Mouse (Mus musculus) heart, embryonic 11.5 days (tissue): Measurements from ENCODE around the gene Mtrf1l. TPM values are rescaled to one million over a fixed set of nuclear protein-coding genes. Genes with fewer than 3 reads are reported as not detected.

Experiments used
- ATAC-seq: fragments of 200-750 bp; cut with Nextera tagmentation; replicated peaks from 2 replicates; pipeline ENCODE4 v1.8.0; 2017; ENCODE audit warnings: moderate library complexity; ENCODE audit not compliant: insufficient number of reproducible peaks, low FRiP score, low TSS enrichment
- H3K27ac ChIP-seq: fragments of 300-500 bp; sonication (generic); 2 replicates; pipeline ENCODE4 v1.5.1; 2014; ENCODE audit warnings: mild to moderate bottlenecking, low read depth, low read length
- H3K27me3 ChIP-seq: fragments of 300-500 bp; sonication (generic); 2 replicates; pipeline ENCODE4 v1.6.1; 2014; ENCODE audit warnings: mild to moderate bottlenecking, low read length, mixed read lengths; ENCODE audit not compliant: control insufficient read depth, insufficient read depth
- H3K36me3 ChIP-seq: fragments of 300-500 bp; sonication (generic); 2 replicates; pipeline ENCODE4 v1.6.1; 2014; ENCODE audit warnings: mild to moderate bottlenecking, low read length, moderate library complexity, mixed read lengths; ENCODE audit not compliant: control insufficient read depth, insufficient read depth
- H3K4me1 ChIP-seq: fragments of 300-500 bp; sonication (generic); 2 replicates; pipeline ENCODE4 v1.6.1; 2014; ENCODE audit warnings: low read length; ENCODE audit not compliant: control insufficient read depth, insufficient read depth
- H3K4me2 ChIP-seq: fragments of 300-500 bp; sonication (generic); 2 replicates; pipeline ENCODE4 v1.6.1; 2014; ENCODE audit warnings: mild to moderate bottlenecking, moderate library complexity
- H3K4me3 ChIP-seq: fragments of 300-500 bp; sonication (generic); 2 replicates; pipeline ENCODE4 v1.5.1; 2014; ENCODE audit warnings: low read depth, low read length
- H3K9ac ChIP-seq: fragments of 300-500 bp; sonication (generic); 2 replicates; pipeline ENCODE4 v1.6.1; 2014; ENCODE audit warnings: mild to moderate bottlenecking, low read depth, low read length, moderate library complexity
- H3K9me3 ChIP-seq: fragments of 300-500 bp; sonication (generic); replicated peaks from 2 replicates; pipeline ENCODE4 v1.6.1; 2016; ENCODE audit warnings: low read length; ENCODE audit not compliant: control insufficient read depth
- WGBS: fragments of 180-500 bp; shearing (Covaris S2); extraction: QIAGEN DNeasy Blood & Tissue Kit; methylation state at CpG from one replicate; pipeline ENCODE4 v1.1.7; 2014; ENCODE audit not compliant: insufficient replicate concordance; 5-methylcytosine and 5-hydroxymethylcytosine counted together
- polyA plus RNA-seq: library from polyadenylated mRNA; unstranded; fragments of >200 nt; fragmentation: Nextera tagmentation; extraction: Ambion mirVana; gene quantifications from 2 replicates; pipeline ENCODE4 v1.2.1, GENCODE M21; 2014

Gene Mtrf1l
- 12.6 and 16.2 TPM in 2 replicates for polyA plus RNA-seq

GRCm38 (mm10) chr10:5823740-5824491 lies at the start of gene Mtrf1l:
TSS of gene Mtrf1l (minus strand) at chr10:5823910.
- Histone ChIP-seq H3K4me2 (peak within 1 kb of the TSS; percentile 89), H3K4me1 (peaks cover 5% of the 10 kb centered on the region; the same call in 1 of the 2 replicates), H3K36me3 (peaks cover 8% of the 10 kb centered on the region), H3K9me3 (no peaks in the 10 kb centered on the region), H3K27me3 (no peaks in the 10 kb centered on the region), H3K9ac (peak within 1 kb of the TSS; percentile 95), H3K4me3 (peak within 1 kb of the TSS; percentile 98), H3K27ac (peak within 1 kb of the TSS; percentile 92)
- ATAC-seq, result peak; percentile 98
- under 1% methylated on average over 47 of the region's 47 CpGs for whole genome bisulfite sequencing

GRCm38 (mm10) chr10:5871081-5871480 lies 47.4 kb upstream of the Mtrf1l start:
- H3K4me1 ChIP-seq, result no peaks in the 10 kb centered on the region
- no peak overlapping the region for H3K27ac ChIP-seq
- no peak for ATAC-seq
- no peaks in the 10 kb centered on the region for H3K27me3 ChIP-seq
- no peak overlapping the region for H3K9ac ChIP-seq
- no peaks in the 10 kb centered on the region for H3K36me3 ChIP-seq
- H3K4me2 ChIP-seq, result no peak overlapping the region
- no peak overlapping the region for H3K4me3 ChIP-seq
- WGBS, result 64% methylated on average over 4 of the region's 4 CpGs
- H3K9me3 ChIP-seq, result no peaks in the 10 kb centered on the region

- H3K27ac ChIP-seq, result no peak overlapping the region
- H3K4me2 ChIP-seq, result no peak overlapping the region
- H3K36me3 ChIP-seq, result no peaks in the 10 kb centered on the region
- no peaks in the 10 kb centered on the region for H3K9me3 ChIP-seq
- H3K4me1 ChIP-seq, result no peaks in the 10 kb centered on the region
- H3K9ac ChIP-seq, result no peak overlapping the region
- no peak for ATAC-seq
- 84% methylated on average over 11 of the region's 11 CpGs for WGBS
- H3K4me3 ChIP-seq, result no peak overlapping the region
- H3K27me3 ChIP-seq, result no peaks in the 10 kb centered on the region
These were observed 44.4 kb upstream of the Mtrf1l start for GRCm38 (mm10) chr10:5867981-5868552.

GRCm38 (mm10) chr10:5865996-5866395 lies 42.3 kb upstream of the Mtrf1l start:
- ATAC-seq, result no peak
- Histone ChIP-seq H3K27me3 (no peaks in the 10 kb centered on the region), H3K4me3 (no peak overlapping the region), H3K27ac (no peak overlapping the region), H3K9ac (no peak overlapping the region), H3K4me1 (no peaks in the 10 kb centered on the region), H3K36me3 (no peaks in the 10 kb centered on the region), H3K9me3 (no peaks in the 10 kb centered on the region), H3K4me2 (no peak overlapping the region)
- WGBS, result 47% methylated on average over 2 of the region's 2 CpGs

GRCm38 (mm10) chr10:5862669-5863068 lies 39.0 kb upstream of the Mtrf1l start:
- Histone ChIP-seq H3K4me3 (no peak overlapping the region), H3K27ac (no peak overlapping the region), H3K36me3 (no peaks in the 10 kb centered on the region), H3K9ac (no peak overlapping the region), H3K9me3 (no peaks in the 10 kb centered on the region), H3K27me3 (no peaks in the 10 kb centered on the region), H3K4me1 (no peaks in the 10 kb centered on the region), H3K4me2 (no peak overlapping the region)
- WGBS, result 93% methylated on average over 3 of the region's 3 CpGs
- ATAC-seq, result no peak

GRCm38 (mm10) chr10:5860849-5861248 lies 37.1 kb upstream of the Mtrf1l start:
- Histone ChIP-seq H3K36me3 (no peaks in the 10 kb centered on the region), H3K4me3 (no peak overlapping the region), H3K4me2 (no peak overlapping the region), H3K27me3 (no peaks in the 10 kb centered on the region), H3K9ac (no peak overlapping the region), H3K9me3 (no peaks in the 10 kb centered on the region), H3K4me1 (no peaks in the 10 kb centered on the region), H3K27ac (no peak overlapping the region)
- no peak for ATAC-seq
- 84% methylated on average over 3 of the region's 3 CpGs for WGBS

- H3K9ac ChIP-seq, result no peak overlapping the region
- H3K9me3 ChIP-seq, result no peaks in the 10 kb centered on the region
- no peak overlapping the region for H3K27ac ChIP-seq
- WGBS, result 72% methylated on average over 4 of the region's 4 CpGs
- H3K4me3 ChIP-seq, result no peak overlapping the region
- no peak for ATAC-seq
- no peaks in the 10 kb centered on the region for H3K27me3 ChIP-seq
- H3K4me1 ChIP-seq, result no peaks in the 10 kb centered on the region
- no peaks in the 10 kb centered on the region for H3K36me3 ChIP-seq
- no peak overlapping the region for H3K4me2 ChIP-seq
These were observed 36.0 kb upstream of the Mtrf1l start for GRCm38 (mm10) chr10:5859729-5860128.

GRCm38 (mm10) chr10:5857996-5858549 lies 34.4 kb upstream of the Mtrf1l start:
- Histone ChIP-seq H3K4me3 (no peak overlapping the region), H3K27ac (no peak overlapping the region), H3K9ac (no peak overlapping the region), H3K4me1 (no peaks in the 10 kb centered on the region), H3K9me3 (no peaks in the 10 kb centered on the region), H3K4me2 (no peak overlapping the region), H3K27me3 (no peaks in the 10 kb centered on the region), H3K36me3 (no peaks in the 10 kb centered on the region)
- 61% methylated on average over 10 of the region's 10 CpGs for WGBS
- no peak for ATAC-seq
